Mouse (Mus musculus) cerebellum, adult 9-10 months (tissue): ENCODE results near the gene Dnajc14.
"Not testable (repeated sequence)": the region's sequence is repeated elsewhere in the genome, so short reads cannot be mapped to it uniquely, and the experiment has no call there.

Source experiments
- DNase-seq: peaks from one replicate; pipeline ENCODE4 v3.0.0; 2022

Gene Dnajc14

DNA sequence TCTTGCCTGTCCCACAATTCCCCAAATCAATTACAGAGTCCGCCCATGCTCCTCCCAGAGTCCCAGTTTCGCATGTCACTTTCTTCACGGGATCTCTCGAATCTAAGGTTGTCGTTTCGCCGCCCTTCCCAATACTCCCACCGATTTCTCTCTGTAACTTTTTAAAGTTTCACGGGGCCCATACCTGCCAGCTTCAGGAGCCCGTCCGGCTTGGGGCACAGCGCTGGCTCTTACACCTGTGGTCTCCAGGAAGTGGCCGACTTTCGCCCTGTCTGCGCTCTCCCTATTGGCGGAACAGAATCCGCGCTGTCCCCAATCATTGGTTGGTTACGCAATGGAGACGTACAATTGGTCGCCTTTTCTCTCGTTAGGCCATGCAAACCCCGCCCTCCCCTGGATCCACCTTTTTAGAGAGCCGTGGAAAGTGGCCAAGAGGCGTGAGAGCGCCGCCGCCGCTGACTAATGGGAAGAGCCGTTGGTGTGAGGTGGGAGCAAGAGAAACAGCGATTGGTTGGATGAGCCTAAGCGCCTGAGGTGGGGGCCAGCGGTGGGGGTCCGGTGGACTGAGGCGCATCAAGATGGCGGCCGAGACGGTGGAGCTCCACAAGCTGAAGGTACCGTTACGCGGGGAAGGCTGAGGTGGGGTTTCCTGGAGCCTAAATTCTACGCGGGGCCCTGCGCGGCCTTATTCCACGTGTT, 17.6 kb downstream of the Dnajc14 start, which contains the start of gene Ormdl2:
Ormdl2 (minus strand) TSS at position 288 of the 699 bp plus-strand sequence.
- DNase-seq = peak; percentile 100

DNA sequence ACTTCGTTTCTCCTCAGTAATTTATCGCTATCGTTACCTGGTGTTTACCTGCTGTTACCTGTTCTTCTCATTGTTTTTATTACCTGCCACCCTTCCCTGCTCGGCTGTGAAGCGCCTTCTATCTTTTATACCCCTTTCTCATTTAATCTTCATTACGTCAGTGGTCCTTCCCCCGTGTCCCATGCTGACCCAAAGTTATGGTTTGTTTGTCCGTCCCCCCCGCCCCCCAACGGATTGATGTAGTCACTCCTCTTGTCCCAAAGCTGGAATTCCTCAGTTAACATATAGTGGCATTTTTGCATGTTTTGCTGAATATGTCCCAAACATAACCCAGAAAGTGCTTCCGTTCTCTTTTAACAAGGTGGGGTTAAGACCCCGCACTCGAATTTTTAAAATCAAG, 18.3 kb downstream of the Dnajc14 start:
- no peak for DNase-seq

DNA sequence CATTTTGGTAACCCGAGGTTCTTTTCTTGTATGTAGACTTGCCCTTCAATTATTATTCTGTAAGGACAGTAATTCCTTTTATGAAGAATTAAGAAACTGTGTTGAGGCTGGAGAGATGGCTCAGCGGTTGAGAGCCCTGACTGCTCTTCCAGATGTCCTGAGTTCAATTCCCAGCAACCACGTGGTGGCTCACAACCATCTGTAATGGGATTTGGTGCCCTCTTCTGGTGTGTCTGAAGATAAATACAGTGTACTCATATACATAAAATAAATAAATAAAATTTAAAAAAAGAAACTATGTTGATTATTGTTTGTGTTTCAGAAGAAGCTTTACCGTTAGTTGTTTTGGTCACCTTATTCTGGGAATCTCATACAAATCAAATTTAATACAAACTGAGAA, 19.2 kb downstream of the Dnajc14 start:
- not testable (repeated sequence) for DNase-seq

DNA sequence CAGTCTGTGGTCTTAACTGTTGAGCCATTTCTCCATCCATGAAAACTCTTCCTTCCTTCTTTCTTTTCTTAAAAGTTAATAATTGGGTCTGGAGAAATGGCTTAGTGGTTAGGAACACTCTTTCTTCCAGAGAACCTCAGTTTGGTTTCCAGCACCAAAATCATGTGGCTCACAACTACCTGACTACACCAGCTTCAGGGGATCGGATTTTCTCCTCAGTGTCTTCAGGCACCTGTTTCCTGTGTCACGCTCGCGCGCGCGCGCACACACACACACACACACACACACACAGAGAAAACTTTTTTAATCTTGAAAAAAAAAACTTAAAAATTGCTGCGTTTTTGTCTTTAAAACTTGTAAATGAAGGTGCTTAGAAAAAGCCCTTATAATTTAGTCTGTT, 20.0 kb downstream of the Dnajc14 start:
- DNase-seq = no peak

DNA sequence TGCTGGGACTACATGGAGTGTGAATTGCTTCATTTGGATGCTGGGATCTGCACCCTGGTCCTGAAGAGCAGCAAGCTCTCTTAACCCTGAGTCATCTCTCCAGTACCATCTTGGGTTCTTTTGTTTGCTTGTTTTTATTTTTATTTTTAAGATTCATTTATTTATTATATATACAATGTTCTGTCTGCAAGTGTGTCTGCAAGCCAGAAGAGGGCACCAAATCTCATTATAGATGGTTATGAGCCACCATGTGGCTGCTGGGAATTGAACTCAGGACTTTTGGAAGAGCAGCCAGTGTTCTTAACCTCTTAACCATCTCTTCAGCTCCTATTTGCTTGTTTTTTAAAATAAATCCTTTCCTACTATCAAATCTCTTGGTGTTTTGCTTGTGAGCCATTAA, 33.5 kb downstream of the Dnajc14 start:
- no peak for DNase-seq

DNA sequence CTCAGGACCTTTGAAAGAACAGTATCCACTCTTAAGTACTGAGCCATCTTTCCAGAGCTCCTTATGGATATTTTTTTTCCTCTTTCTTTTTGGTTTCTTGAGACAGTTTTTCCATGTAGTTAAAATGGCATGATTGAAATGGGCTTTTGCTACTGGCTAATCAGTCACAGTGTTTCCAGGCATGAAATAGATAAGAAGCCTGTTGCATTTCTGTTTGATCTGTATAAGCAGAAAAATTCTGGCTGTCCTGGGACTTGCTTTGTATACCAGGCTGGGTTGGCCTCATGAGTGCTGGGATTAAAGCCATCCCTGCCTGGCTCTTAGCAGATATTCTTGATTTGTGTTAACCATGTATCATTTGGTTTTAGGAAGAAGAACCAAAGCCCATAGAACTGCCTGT, 35.6 kb downstream of the Dnajc14 start:
- no peak for DNase-seq

DNA sequence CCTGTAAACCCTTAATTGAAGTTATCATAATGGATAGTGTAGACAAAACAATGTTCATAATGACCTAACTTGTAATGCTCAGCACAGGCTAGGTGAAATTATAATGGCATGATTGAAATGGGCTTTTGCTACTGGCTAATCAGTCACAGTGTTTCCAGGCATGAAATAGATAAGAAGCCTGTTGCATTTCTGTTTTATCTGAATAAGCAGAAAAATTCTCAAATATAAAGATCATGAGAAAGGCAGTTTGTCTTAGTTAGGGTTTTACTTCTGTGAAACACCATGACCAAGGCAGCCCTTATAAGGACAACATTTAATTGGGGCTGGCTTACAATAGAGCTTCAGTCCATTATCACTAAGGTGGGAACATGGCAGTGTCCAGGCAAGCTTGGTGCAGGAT, 36.8 kb downstream of the Dnajc14 start:
- no peak for DNase-seq

DNA sequence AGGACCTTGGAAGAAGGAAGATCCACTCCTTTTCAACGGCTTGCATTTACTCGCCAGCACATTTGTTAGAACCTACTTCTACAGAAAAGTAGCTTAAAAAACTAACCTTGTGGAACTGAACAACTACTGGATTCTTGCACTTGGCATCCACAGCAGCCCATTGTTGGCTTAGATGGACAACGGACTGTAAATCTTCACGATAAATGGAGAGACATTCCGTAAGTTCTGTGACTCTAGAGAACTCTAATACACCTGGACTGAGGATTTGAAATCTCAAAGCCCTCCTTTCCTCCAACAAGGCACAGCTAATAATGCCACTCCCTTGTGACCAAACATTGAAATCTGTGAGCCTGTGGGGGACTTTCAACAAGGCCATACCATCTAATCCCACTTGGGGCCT, 39.4 kb downstream of the Dnajc14 start:
- DNase-seq = no peak

DNA sequence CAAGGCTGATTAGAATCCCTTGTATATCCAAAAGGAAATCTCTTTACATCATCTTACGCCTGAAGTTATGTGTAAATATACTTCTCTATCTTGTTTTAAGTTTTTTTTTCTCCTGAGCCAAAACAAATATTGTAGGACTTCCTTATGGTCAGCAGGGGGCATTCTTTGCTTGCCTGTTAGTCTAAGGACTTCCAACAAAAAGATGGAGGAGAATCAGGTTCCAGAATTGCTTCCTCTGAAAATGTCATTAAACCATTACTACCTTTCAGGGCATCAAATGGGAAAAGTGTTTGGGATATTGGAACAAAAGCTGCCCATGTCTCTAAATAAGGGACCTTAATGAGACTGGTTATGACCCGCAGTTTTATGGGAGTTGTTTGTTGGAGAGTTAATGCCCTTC, 41.7 kb downstream of the Dnajc14 start:
- peak; percentile 25 for DNase-seq

DNA sequence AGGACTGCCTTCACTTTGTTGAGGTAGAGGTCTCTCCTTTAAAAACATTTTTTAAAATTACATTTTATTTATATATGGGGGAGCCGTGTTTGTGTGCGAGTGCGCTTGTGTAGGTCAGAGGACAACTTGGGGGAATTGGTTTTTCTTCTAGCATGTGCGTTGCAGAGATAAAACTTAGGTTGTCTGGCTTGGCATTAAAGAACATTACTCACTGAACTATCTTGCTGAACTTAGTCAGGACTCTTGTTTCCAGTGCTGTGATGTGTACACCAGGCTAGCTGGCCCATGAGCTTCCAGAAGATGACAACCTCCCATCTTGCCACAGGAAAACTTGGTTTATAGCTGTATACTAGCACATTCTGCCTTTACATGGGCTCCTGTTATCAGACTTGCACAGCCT, 42.8 kb downstream of the Dnajc14 start:
- DNase-seq = no peak

DNA sequence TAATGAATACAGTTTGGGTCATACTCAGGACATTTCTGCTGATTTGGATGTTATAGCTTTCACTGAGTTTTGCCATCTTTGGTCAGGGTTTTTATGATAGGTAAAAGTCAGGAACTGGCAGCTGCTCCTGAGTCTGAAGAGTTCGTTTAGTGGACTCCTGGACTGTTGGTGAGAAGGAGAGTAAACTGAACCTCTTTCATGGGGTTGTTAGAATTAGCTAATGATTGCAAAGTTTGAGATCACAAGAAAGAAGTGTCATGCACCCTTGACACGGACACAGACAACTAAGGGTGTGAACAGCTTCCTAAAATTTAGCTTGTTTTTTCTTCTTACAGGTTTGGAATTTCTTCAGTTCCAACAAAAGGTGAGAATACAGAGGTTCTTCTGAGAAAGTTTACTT, 44.6 kb downstream of the Dnajc14 start:
- DNase-seq = no peak

DNA sequence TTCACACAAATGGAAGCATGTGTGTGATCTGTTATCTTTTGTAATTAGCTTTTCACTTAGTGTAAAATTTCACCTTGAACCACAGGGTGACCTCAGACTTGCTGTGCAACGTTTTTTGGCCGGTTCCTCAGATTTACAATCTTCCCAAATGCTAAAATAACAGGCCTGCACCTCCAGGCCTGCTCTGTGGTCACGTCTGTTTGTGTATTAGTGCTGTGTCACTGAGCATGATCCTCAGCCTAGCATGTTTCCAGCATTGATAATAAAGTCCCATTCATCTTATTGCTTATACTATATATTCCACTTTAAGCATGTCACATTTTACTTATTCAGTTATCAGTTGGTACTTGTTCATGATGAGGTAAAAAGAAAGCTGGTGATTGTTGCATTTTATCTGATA, 46.5 kb downstream of the Dnajc14 start:
- no peak for DNase-seq

DNA sequence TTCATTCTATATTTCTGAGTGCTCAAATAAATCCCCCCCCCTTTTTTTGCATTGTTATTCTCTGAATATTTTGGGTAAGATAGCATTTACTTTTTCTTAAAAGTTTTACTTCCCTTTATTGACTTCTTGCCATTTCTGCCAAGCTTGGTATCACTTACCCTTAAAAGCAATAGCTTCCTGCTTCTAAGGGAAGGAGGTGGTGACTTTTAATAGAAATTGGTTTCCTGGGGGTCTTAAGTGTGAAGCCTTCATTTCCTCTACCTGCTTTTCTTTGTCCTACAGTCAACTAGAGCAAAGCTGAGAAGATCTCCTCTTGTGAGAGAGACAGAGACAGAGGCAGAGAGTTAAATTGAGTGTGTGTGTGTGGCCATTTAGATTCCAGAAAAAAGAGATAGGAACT, 57.3 kb downstream of the Dnajc14 start:
- no peak for DNase-seq

DNA sequence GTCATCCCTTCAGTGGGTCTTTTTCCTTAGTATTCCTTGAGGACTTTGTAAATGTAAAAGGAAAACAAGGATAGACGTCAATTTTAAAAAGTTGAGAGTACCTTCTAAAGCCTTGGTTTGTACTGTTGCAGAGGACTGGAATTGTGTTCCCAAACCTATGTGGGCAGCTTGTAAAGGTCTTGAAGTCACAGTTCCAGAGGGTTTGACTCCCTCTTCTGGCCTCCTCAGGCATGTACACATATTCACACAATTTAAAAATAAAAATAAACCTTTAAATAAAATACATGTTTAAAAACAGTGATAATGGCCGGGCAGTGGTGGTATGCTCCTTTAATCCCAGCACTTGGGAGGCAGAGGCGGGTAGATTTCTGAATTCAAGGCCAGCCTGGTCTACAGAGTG, 62.2 kb downstream of the Dnajc14 start:
- DNase-seq = no peak

DNA sequence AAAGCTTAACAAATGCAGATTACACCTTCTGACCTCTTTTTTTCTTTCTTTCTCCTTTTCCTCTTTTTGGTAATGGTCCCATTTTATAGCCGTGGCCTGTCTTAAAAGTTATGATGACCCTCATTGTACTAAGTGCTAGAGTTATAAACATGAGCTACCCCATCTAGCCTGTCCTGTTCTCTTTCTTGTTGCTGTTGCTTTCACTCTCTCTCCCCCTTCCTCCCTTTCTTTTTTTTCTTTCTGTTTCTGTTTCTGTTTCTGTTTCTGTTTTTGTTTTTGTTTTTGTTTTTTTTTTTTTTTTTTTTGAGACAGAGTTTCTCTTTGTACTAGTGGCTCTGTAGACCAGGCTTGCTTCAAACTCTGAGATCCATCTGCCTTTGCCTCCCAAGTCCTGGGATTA, 62.7 kb downstream of the Dnajc14 start:
- no peak for DNase-seq
